Mouse (Mus musculus): ENCODE measurements around the gene Ccdc3. TPM values are rescaled to one million over a fixed set of nuclear protein-coding genes. Genes with fewer than 3 reads are reported as not detected.
A peak's percentile ranks its signal among the peaks of the same experiment; 100 is the strongest.
"Not testable (repeated sequence)": the region's sequence is repeated elsewhere in the genome, so short reads cannot be mapped to it uniquely, and the experiment has no call there.

Ccdc3 gene
- 7.9 and 14.8 TPM in 2 replicates for polyA plus RNA-seq (2015; fragmentation: Nextera tagmentation; extraction: Ambion mirVana)

GRCm38 (mm10) chr2:5137500-5138286, at the start of gene Ccdc3:
TSS of gene Ccdc3 (plus strand) at chr2:5137776.
- Histone ChIP-seq H3K4me1 (ENCODE audit: control insufficient read depth, insufficient read depth, low read depth, low read length) (peaks cover 8% of the 10 kb centered on the region), H3K36me3 (ENCODE audit: control insufficient read depth, insufficient read depth, low read length) (no peaks in the 10 kb centered on the region), H3K9me3 (ENCODE audit: control insufficient read depth, low read length) (no peaks in the 10 kb centered on the region), H3K9ac (ENCODE audit: low read depth, low read length) (peak within 1 kb of the TSS; percentile 70), H3K4me3 (ENCODE audit: low read length) (peak within 1 kb of the TSS; percentile 53), H3K4me2 (ENCODE audit: low read length) (peak within 1 kb of the TSS; percentile 69), H3K27ac (ENCODE audit: low read depth, low read length) (no peak within 1 kb of the TSS), H3K27me3 (replicated peaks; ENCODE audit: control insufficient read depth, insufficient read depth, low read length) (peaks cover 17% of the 10 kb centered on the region)
- peak; percentile 79 for ATAC-seq
- under 1% methylated on average over 65 of the region's 78 CpGs for WGBS

- H3K36me3 ChIP-seq (ENCODE audit: control insufficient read depth, insufficient read depth, low read length); H3K9me3 ChIP-seq (ENCODE audit: control insufficient read depth, low read length); H3K4me1 ChIP-seq (ENCODE audit: control insufficient read depth, insufficient read depth, low read depth, low read length); H3K9ac ChIP-seq (ENCODE audit: low read depth, low read length); H3K4me2 ChIP-seq (ENCODE audit: low read length); H3K27me3 ChIP-seq (replicated peaks; ENCODE audit: control insufficient read depth, insufficient read depth, low read length); H3K4me3 ChIP-seq (ENCODE audit: low read length); H3K27ac ChIP-seq (ENCODE audit: low read depth, low read length): not testable (repeated sequence)
- peak; percentile 81 for ATAC-seq
- 61% methylated on average over 4 of the region's 4 CpGs for WGBS
These were observed 47.2 kb upstream of the Ccdc3 start for GRCm38 (mm10) chr2:5090385-5090784.

- Histone ChIP-seq H3K27me3 (replicated peaks; ENCODE audit: control insufficient read depth, insufficient read depth, low read length) (no peaks in the 10 kb centered on the region), H3K9ac (ENCODE audit: low read depth, low read length) (no peak overlapping the region), H3K9me3 (ENCODE audit: control insufficient read depth, low read length) (no peaks in the 10 kb centered on the region), H3K4me2 (ENCODE audit: low read length) (no peak overlapping the region), H3K4me1 (ENCODE audit: control insufficient read depth, insufficient read depth, low read depth, low read length) (no peaks in the 10 kb centered on the region; the same call in 1 of the 2 replicates), H3K36me3 (ENCODE audit: control insufficient read depth, insufficient read depth, low read length) (no peaks in the 10 kb centered on the region), H3K4me3 (ENCODE audit: low read length) (no peak overlapping the region), H3K27ac (ENCODE audit: low read depth, low read length) (no peak overlapping the region)
- ATAC-seq, result no peak
- 81% methylated on average over 5 of the region's 5 CpGs for WGBS
These were observed 42.7 kb upstream of the Ccdc3 start for GRCm38 (mm10) chr2:5094876-5095275.

- no peaks in the 10 kb centered on the region for H3K9me3 ChIP-seq (ENCODE audit: control insufficient read depth, low read length)
These were observed 42.3 kb upstream of the Ccdc3 start for GRCm38 (mm10) chr2:5095316-5095715.

GRCm38 (mm10) chr2:5097786-5098445, 39.7 kb upstream of the Ccdc3 start:
- no peaks in the 10 kb centered on the region for H3K9me3 ChIP-seq (ENCODE audit: control insufficient read depth, low read length)

More at GRCm38 (mm10) chr2:5095316-5095715, 42.3 kb upstream of the Ccdc3 start:
- no peak overlapping the region for H3K4me2 ChIP-seq (ENCODE audit: low read length)
- H3K27me3 ChIP-seq (replicated peaks; ENCODE audit: control insufficient read depth, insufficient read depth, low read length), result no peaks in the 10 kb centered on the region
- no peak overlapping the region for H3K27ac ChIP-seq (ENCODE audit: low read depth, low read length)
- H3K9ac ChIP-seq (ENCODE audit: low read depth, low read length), result no peak overlapping the region
- no peaks in the 10 kb centered on the region for H3K36me3 ChIP-seq (ENCODE audit: control insufficient read depth, insufficient read depth, low read length)
- H3K4me3 ChIP-seq (ENCODE audit: low read length), result no peak overlapping the region
- ATAC-seq, result no peak
- WGBS, result 31% methylated on average over 1 of the region's 1 CpGs
- H3K4me1 ChIP-seq (ENCODE audit: control insufficient read depth, insufficient read depth, low read depth, low read length), result no peaks in the 10 kb centered on the region; the same call in 1 of the 2 replicates

GRCm38 (mm10) chr2:5099176-5099575, 38.4 kb upstream of the Ccdc3 start:
- Histone ChIP-seq H3K27ac (ENCODE audit: low read depth, low read length) (no peak overlapping the region), H3K9me3 (ENCODE audit: control insufficient read depth, low read length) (no peaks in the 10 kb centered on the region), H3K27me3 (replicated peaks; ENCODE audit: control insufficient read depth, insufficient read depth, low read length) (no peaks in the 10 kb centered on the region), H3K9ac (ENCODE audit: low read depth, low read length) (no peak overlapping the region), H3K4me2 (ENCODE audit: low read length) (no peak overlapping the region), H3K4me3 (ENCODE audit: low read length) (no peak overlapping the region), H3K4me1 (ENCODE audit: control insufficient read depth, insufficient read depth, low read depth, low read length) (no peaks in the 10 kb centered on the region; the same call in 1 of the 2 replicates), H3K36me3 (ENCODE audit: control insufficient read depth, insufficient read depth, low read length) (no peaks in the 10 kb centered on the region)
- 77% methylated on average over 6 of the region's 6 CpGs for WGBS
- no peak for ATAC-seq

More at GRCm38 (mm10) chr2:5097786-5098445, 39.7 kb upstream of the Ccdc3 start:
- peak overlapping the region; percentile 27; the same call in 1 of the 2 replicates for H3K4me3 ChIP-seq (ENCODE audit: low read length)
- ATAC-seq, result peak; percentile 53; the same call in 1 of the 2 replicates
- peak overlapping the region; percentile 47 for H3K9ac ChIP-seq (ENCODE audit: low read depth, low read length)
- H3K4me1 ChIP-seq (ENCODE audit: control insufficient read depth, insufficient read depth, low read depth, low read length), result no peaks in the 10 kb centered on the region; the same call in 1 of the 2 replicates
- WGBS, result 28% methylated on average over 20 of the region's 20 CpGs
- H3K36me3 ChIP-seq (ENCODE audit: control insufficient read depth, insufficient read depth, low read length), result no peaks in the 10 kb centered on the region
- H3K27me3 ChIP-seq (replicated peaks; ENCODE audit: control insufficient read depth, insufficient read depth, low read length), result no peaks in the 10 kb centered on the region
- peak overlapping the region; percentile 53 for H3K4me2 ChIP-seq (ENCODE audit: low read length)
- H3K27ac ChIP-seq (ENCODE audit: low read depth, low read length), result peak overlapping the region; percentile 32; the same call in 1 of the 2 replicates

- 80% methylated on average over 10 of the region's 10 CpGs for WGBS
- no peak overlapping the region for H3K27ac ChIP-seq (ENCODE audit: low read depth, low read length)
- ATAC-seq, result no peak
- no peaks in the 10 kb centered on the region for H3K27me3 ChIP-seq (replicated peaks; ENCODE audit: control insufficient read depth, insufficient read depth, low read length)
- no peaks in the 10 kb centered on the region; the same call in 1 of the 2 replicates for H3K9me3 ChIP-seq (ENCODE audit: control insufficient read depth, low read length)
- no peak overlapping the region for H3K9ac ChIP-seq (ENCODE audit: low read depth, low read length)
- no peaks in the 10 kb centered on the region for H3K36me3 ChIP-seq (ENCODE audit: control insufficient read depth, insufficient read depth, low read length)
- no peak overlapping the region for H3K4me2 ChIP-seq (ENCODE audit: low read length)
- no peaks in the 10 kb centered on the region; the same call in 1 of the 2 replicates for H3K4me1 ChIP-seq (ENCODE audit: control insufficient read depth, insufficient read depth, low read depth, low read length)
- no peak overlapping the region for H3K4me3 ChIP-seq (ENCODE audit: low read length)
These were observed 35.8 kb upstream of the Ccdc3 start for GRCm38 (mm10) chr2:5101743-5102245.

- H3K9ac ChIP-seq (ENCODE audit: low read depth, low read length), result no peak overlapping the region
- H3K27me3 ChIP-seq (replicated peaks; ENCODE audit: control insufficient read depth, insufficient read depth, low read length), result no peaks in the 10 kb centered on the region
- H3K4me1 ChIP-seq (ENCODE audit: control insufficient read depth, insufficient read depth, low read depth, low read length), result no peaks in the 10 kb centered on the region; the same call in 1 of the 2 replicates
- WGBS, result 61% methylated on average over 1 of the region's 1 CpGs
- H3K36me3 ChIP-seq (ENCODE audit: control insufficient read depth, insufficient read depth, low read length), result no peaks in the 10 kb centered on the region
- no peak overlapping the region for H3K4me3 ChIP-seq (ENCODE audit: low read length)
- H3K27ac ChIP-seq (ENCODE audit: low read depth, low read length), result no peak overlapping the region
- no peak overlapping the region for H3K4me2 ChIP-seq (ENCODE audit: low read length)
- ATAC-seq, result no peak
- H3K9me3 ChIP-seq (ENCODE audit: control insufficient read depth, low read length), result peaks cover 2% of the 10 kb centered on the region; the same call in 1 of the 2 replicates
These were observed 34.7 kb upstream of the Ccdc3 start for GRCm38 (mm10) chr2:5102891-5103290.

All from hindbrain, embryonic 16.5 days (tissue).